Mouse (Mus musculus) forebrain, embryonic 14.5 days (tissue): Measurements from ENCODE around the gene Cfap61. TPM values are rescaled to one million over a fixed set of nuclear protein-coding genes. Genes with fewer than 3 reads are reported as not detected.

Source experiments
- ATAC-seq: fragments of 200-750 bp; cut with Nextera tagmentation; 2 replicates; pipeline ENCODE4 v1.8.0; 2017; ENCODE audit warnings: mild to moderate bottlenecking, moderate library complexity
- DNase-seq: peaks from one replicate; pipeline ENCODE4 v3.0.0-alpha.2; 2015; ENCODE audit warnings: low spot score
- H3K27ac ChIP-seq: fragments of 300-500 bp; sonication (generic); 2 replicates; pipeline ENCODE4 v1.5.1; 2014; ENCODE audit warnings: low read depth, mild to moderate bottlenecking, control low read depth, low read length, moderate library complexity
- H3K27me3 ChIP-seq: fragments of 300-500 bp; sonication (generic); replicated peaks from 2 replicates; pipeline ENCODE4 v1.6.1; 2014; ENCODE audit warnings: low read length, control low read depth, mixed read lengths; ENCODE audit not compliant: control insufficient read depth, insufficient read depth
- H3K36me3 ChIP-seq: fragments of 300-500 bp; sonication (generic); 2 replicates; pipeline ENCODE4 v1.6.1; 2014; ENCODE audit warnings: low read length, control low read depth; ENCODE audit not compliant: control insufficient read depth, insufficient read depth
- H3K4me1 ChIP-seq: fragments of 300-500 bp; sonication (generic); 2 replicates; pipeline ENCODE4 v1.6.1; 2014; ENCODE audit warnings: antibody characterized with exemption, low read length, control low read depth; ENCODE audit not compliant: control insufficient read depth, insufficient read depth
- H3K4me2 ChIP-seq: fragments of 300-500 bp; sonication (generic); 2 replicates; pipeline ENCODE4 v1.6.1; 2014; ENCODE audit warnings: mild to moderate bottlenecking, control low read depth, low read length
- H3K4me3 ChIP-seq: fragments of 300-500 bp; sonication (generic); 2 replicates; pipeline ENCODE4 v1.5.1; 2014; ENCODE audit warnings: low read depth, low read length, control low read depth
- H3K9ac ChIP-seq: fragments of 300-500 bp; sonication (generic); 2 replicates; pipeline ENCODE4 v1.6.1; 2014; ENCODE audit warnings: mild to moderate bottlenecking, low read length, control low read depth, moderate library complexity
- H3K9me3 ChIP-seq: fragments of 300-500 bp; sonication (generic); replicated peaks from 2 replicates; pipeline ENCODE4 v1.6.1; 2016; ENCODE audit warnings: low read length, control low read depth, mixed read lengths; ENCODE audit not compliant: control insufficient read depth
- polyA plus RNA-seq: library from polyadenylated mRNA; unstranded; fragments of >200 nt; fragmentation: Nextera tagmentation; extraction: Ambion mirVana; gene quantifications from 2 replicates; pipeline ENCODE4 v1.2.1, GENCODE M21; 2014

Gene Cfap61
- polyA plus RNA-seq, 1 experiment from 2014 or later, result 2.5 TPM

DNA sequence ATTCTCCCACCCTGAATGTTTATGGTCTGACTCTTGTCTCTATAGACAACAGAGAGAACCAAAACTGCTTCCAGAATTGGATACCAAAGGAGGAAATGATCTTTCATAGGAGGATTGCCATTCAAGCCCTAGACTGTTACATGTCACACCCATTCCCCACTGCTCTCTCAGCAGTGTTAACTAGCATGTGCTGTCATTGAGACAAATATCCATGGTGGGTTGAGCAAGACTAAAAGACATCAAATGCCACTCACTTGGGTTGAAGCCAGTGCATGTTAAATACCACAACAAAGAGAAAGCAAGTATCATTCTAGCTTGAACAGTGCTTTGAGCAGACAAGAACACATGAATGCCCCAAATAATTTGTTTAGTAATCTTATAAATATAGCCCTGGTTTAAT is 328.4 kb downstream of the Cfap61 start:
- Histone ChIP-seq H3K4me2 (no peak overlapping the region), H3K27ac (no peak overlapping the region), H3K4me3 (no peak overlapping the region), H3K9me3 (no peaks in the 10 kb centered on the region), H3K9ac (no peak overlapping the region), H3K4me1 (peaks cover 40% of the 10 kb centered on the region), H3K27me3 (no peaks in the 10 kb centered on the region), H3K36me3 (no peaks in the 10 kb centered on the region)
- ATAC-seq (no peak), DNase-seq (peak; percentile 9)

Other genes starting within 250 kb of the Cfap61 start
- gene Naa20, start 32.7 kb upstream of the Cfap61 start, polyA plus RNA-seq, result 147 and 161 TPM in 2 replicates
- gene Crnkl1, start 230 bp downstream of the Cfap61 start, polyA plus RNA-seq, result 34.4 and 36.0 TPM in 2 replicates